Comparison of ENCODE assay signal across 14 mouse cellular contexts in the genomic region with DNA sequence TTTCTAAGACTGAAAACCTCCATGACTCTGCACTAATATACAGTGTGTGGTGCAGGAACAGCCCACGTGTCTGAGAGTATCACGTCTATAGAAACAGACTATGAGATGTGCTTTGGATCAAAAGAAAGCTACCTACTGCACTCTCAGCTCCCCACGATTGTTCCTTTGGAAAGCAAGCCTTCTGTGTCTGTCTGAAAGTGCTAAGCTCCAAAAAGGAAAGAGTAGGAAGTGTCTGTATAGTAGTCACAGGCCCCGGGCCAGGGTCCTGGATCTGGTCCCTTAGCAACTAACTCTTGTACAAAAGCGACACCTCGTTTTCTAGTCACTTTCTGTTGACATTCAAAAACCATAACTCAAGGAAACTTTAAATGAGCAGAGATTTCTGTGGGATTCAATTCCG.
DNase-seq lines count a peak whose midpoint lies in the region.
"Had no signal": no experiment of that assay in that cellular context is flagged by ENCODE, and none has a peak within 500 bp of the region (broad histone marks: within the 10 kb centered on the region; RNA-seq: fewer than 3 reads in every experiment).

No protein-coding gene starts in this region.

- peak; percentile 45 to 50 for DNase-seq in frontal cortex, adult 2 months (ENCODE audit: extremely low spot score in 1 of 2, low spot score in 1 of 2)
- DNase-seq in frontal cortex, postnatal 25 days (ENCODE audit: low spot score in 2 of 2): no peak
- DNase-seq in right cerebral cortex, adult 18-20 months: peak; percentile 26
- no peak for DNase-seq in right cerebral cortex, postnatal 25 days
- DNase-seq in frontal cortex, postnatal 36 days (ENCODE audit: low spot score in 2 of 2): peak; percentile 23 to 46
- no peak for DNase-seq in B cell, adult 2 months
- DNase-seq: adrenal gland, adult 2 months; adrenal gland, postnatal 14 days; cerebellum, adult 11-12 months; cerebellum, adult 8-10 months; cerebellum, postnatal 10 days; cerebellum, postnatal 36 days; embryo, embryonic 11 days; gastrocnemius, postnatal 25 days had no signal

Comparison
In these comparisons a context has a peak if more than half of its experiments do, and no peak if none do; other contexts are left out.
1. DNase-seq: peak in frontal cortex, adult 2 months (2 of 2), right cerebral cortex, adult 18-20 months (single experiment) and frontal cortex, postnatal 36 days (2 of 2); none in frontal cortex, postnatal 25 days (0 of 2), right cerebral cortex, postnatal 25 days (single experiment) and B cell, adult 2 months (0 of 2).